In genomic region chr15:99972989-99973911, GRCm38 (mm10) we compare ENCODE assay signal across 8 mouse cellular contexts. TPM values are rescaled to one million over a fixed set of nuclear protein-coding genes. Genes with fewer than 3 reads are reported as not detected.
DNase-seq lines count a peak whose midpoint lies in the region; ATAC-seq and TF ChIP-seq lines count a peak whose summit lies in the region.

No protein-coding gene starts in this region.

- no peak for TF ChIP-seq EP300 in liver, postnatal 0 days (IDR thresholded peaks at IDR 0.05; ENCODE audit: low read depth)

- peak; percentile 40 for ATAC-seq in activated CD4-positive, CD25-positive, alpha-beta regulatory T cell, adult 4 months
- peak; percentile 82 for ATAC-seq in heart, embryonic 11.5 days (replicated peaks; ENCODE audit: insufficient number of reproducible peaks, low FRiP score, low TSS enrichment)
- ATAC-seq in kidney, embryonic 14.5 days (ENCODE audit: low FRiP score, low TSS enrichment) = peak; percentile 84
- ATAC-seq in liver, postnatal 0 days = peak; percentile 72
- peak; percentile 91 for ATAC-seq in neural tube, embryonic 13.5 days (ENCODE audit: low read depth)

- peaks cover 57% of the 10 kb centered on the region for H3K79me2 ChIP-seq in C2C12 (ENCODE audit: control insufficient read depth, insufficient read depth)

- H3K9ac ChIP-seq in heart, embryonic 11.5 days (ENCODE audit: low read depth, low read length) = peak overlapping the region; percentile 95
- H3K9ac ChIP-seq in kidney, embryonic 14.5 days (ENCODE audit: low read depth, low read length) = peak overlapping the region; percentile 90
- H3K9ac ChIP-seq in liver, postnatal 0 days (replicated peaks) = peak overlapping the region; percentile 85
- peak overlapping the region; percentile 86 for H3K9ac ChIP-seq in neural tube, embryonic 13.5 days

- no peak for TF ChIP-seq CTCF in C2C12 (IDR thresholded peaks at IDR 0.05; ENCODE audit: control insufficient read depth, insufficient read depth, insufficient read length)
- no peak for TF ChIP-seq CTCF in liver, postnatal 0 days (IDR thresholded peaks at IDR 0.05; ENCODE audit: low read depth)

- peaks cover 3% of the 10 kb centered on the region; the same call in 1 of the 2 replicates for H3K4me1 ChIP-seq in heart, embryonic 11.5 days (ENCODE audit: control insufficient read depth, insufficient read depth, low read length)
- peaks cover 9% of the 10 kb centered on the region for H3K4me1 ChIP-seq in kidney, embryonic 14.5 days (ENCODE audit: control insufficient read depth, insufficient read depth, low read length)
- H3K4me1 ChIP-seq in liver, postnatal 0 days (ENCODE audit: insufficient read depth) = 0 out of 2 replicates have a peak, but pooled peaks cover 8% of the 10 kb centered on the region
- peaks cover 14% of the 10 kb centered on the region for H3K4me1 ChIP-seq in neural tube, embryonic 13.5 days (replicated peaks)

- peaks cover 55% of the 10 kb centered on the region for H3K79me3 ChIP-seq in C2C12 (ENCODE audit: low read depth)

- H3ac ChIP-seq in C2C12 (ENCODE audit: control insufficient read depth, insufficient read length, low read depth) = peak overlapping the region; percentile 98

- H3K4me3 ChIP-seq in C2C12 (ENCODE audit: insufficient read depth, poor library complexity, severe bottlenecking) = peak overlapping the region; percentile 99
- peak overlapping the region; percentile 95 for H3K4me3 ChIP-seq in heart, embryonic 11.5 days (ENCODE audit: low read depth, low read length)
- H3K4me3 ChIP-seq in kidney, embryonic 14.5 days (ENCODE audit: low read length) = peak overlapping the region; percentile 81
- peak overlapping the region; percentile 82 for H3K4me3 ChIP-seq in liver, postnatal 0 days (ENCODE audit: low read depth, low read length)
- peak overlapping the region; percentile 96 for H3K4me3 ChIP-seq in neural tube, embryonic 13.5 days

- H3K9me3 ChIP-seq in heart, embryonic 11.5 days (replicated peaks; ENCODE audit: control insufficient read depth, low read length) = no peaks in the 10 kb centered on the region
- no peaks in the 10 kb centered on the region for H3K9me3 ChIP-seq in kidney, embryonic 14.5 days (ENCODE audit: control insufficient read depth, low read length)
- no peaks in the 10 kb centered on the region for H3K9me3 ChIP-seq in liver, postnatal 0 days (ENCODE audit: low read length)
- H3K9me3 ChIP-seq in neural tube, embryonic 13.5 days = no peaks in the 10 kb centered on the region

- H3K36me3 ChIP-seq in C2C12 (ENCODE audit: control insufficient read depth, insufficient read depth) = no peaks in the 10 kb centered on the region
- H3K36me3 ChIP-seq in heart, embryonic 11.5 days (ENCODE audit: control insufficient read depth, insufficient read depth, low read length) = no peaks in the 10 kb centered on the region
- no peaks in the 10 kb centered on the region for H3K36me3 ChIP-seq in kidney, embryonic 14.5 days (ENCODE audit: control insufficient read depth, insufficient read depth, low read length)
- H3K36me3 ChIP-seq in liver, postnatal 0 days (replicated peaks; ENCODE audit: insufficient read depth, low read length) = no peaks in the 10 kb centered on the region
- no peaks in the 10 kb centered on the region for H3K36me3 ChIP-seq in neural tube, embryonic 13.5 days

- peak overlapping the region; percentile 83 for H3K4me2 ChIP-seq in heart, embryonic 11.5 days
- peak overlapping the region; percentile 55 for H3K4me2 ChIP-seq in kidney, embryonic 14.5 days (replicated peaks; ENCODE audit: low read depth, low read length)
- H3K4me2 ChIP-seq in liver, postnatal 0 days (ENCODE audit: low read depth, low read length) = peak overlapping the region; percentile 73
- peak overlapping the region; percentile 93 for H3K4me2 ChIP-seq in neural tube, embryonic 13.5 days

- peak overlapping the region; percentile 99 for H3K27ac ChIP-seq in heart, embryonic 11.5 days (ENCODE audit: low read depth, low read length)
- peak overlapping the region; percentile 99 for H3K27ac ChIP-seq in kidney, embryonic 14.5 days (ENCODE audit: low read depth, low read length)
- peak overlapping the region; percentile 98 for H3K27ac ChIP-seq in liver, postnatal 0 days (ENCODE audit: low read depth)
- peak overlapping the region; percentile 96 for H3K27ac ChIP-seq in neural tube, embryonic 13.5 days (replicated peaks)

- no peaks in the 10 kb centered on the region for H3K27me3 ChIP-seq in C2C12 (ENCODE audit: control insufficient read depth, insufficient read depth, insufficient read length)
- H3K27me3 ChIP-seq in heart, embryonic 11.5 days (ENCODE audit: control insufficient read depth, insufficient read depth, low read length) = no peaks in the 10 kb centered on the region
- H3K27me3 ChIP-seq in kidney, embryonic 14.5 days (ENCODE audit: control insufficient read depth, insufficient read depth, low read length) = no peaks in the 10 kb centered on the region
- H3K27me3 ChIP-seq in liver, postnatal 0 days (ENCODE audit: insufficient read depth, low read length) = no peaks in the 10 kb centered on the region
- no peaks in the 10 kb centered on the region for H3K27me3 ChIP-seq in neural tube, embryonic 13.5 days

- DNase-seq in embryo, embryonic 11 days = peak; percentile 89
- peak; percentile 87 for DNase-seq in liver, postnatal 0 days
- peak; percentile 44 for DNase-seq in thymus, postnatal 0 days (ENCODE audit: low spot score)

- under 1% methylated on average over 84 of the region's 84 CpGs for WGBS in heart, embryonic 11.5 days (ENCODE audit: insufficient replicate concordance)
- WGBS in kidney, embryonic 14.5 days = under 1% methylated on average over 65 of the region's 84 CpGs
- WGBS in liver, postnatal 0 days (ENCODE audit: insufficient replicate concordance) = 2% methylated on average over 65 of the region's 84 CpGs
- under 1% methylated on average over 82 of the region's 84 CpGs for WGBS in neural tube, embryonic 13.5 days

TF ChIP-seq in C2C12, 6 proteins besides CTCF, POLR2A, EP300 and RAD21:
- TF ChIP-seq FOSL1 (IDR thresholded peaks at IDR 0.05; ENCODE audit: insufficient read depth, low read length, poor library complexity, severe bottlenecking) (no peak), MYOG (IDR thresholded peaks at IDR 0.05; ENCODE audit: control insufficient read depth, extremely low read depth, insufficient read length) (no peak), CEBPB (IDR thresholded peaks at IDR 0.05; ENCODE audit: low read depth) (no peak), MAX (IDR thresholded peaks at IDR 0.05) (no peak), USF1 (IDR thresholded peaks at IDR 0.05; ENCODE audit: low read depth) (peak; percentile 11)

RNA-seq across cellular contexts. Expression of gene Larp4, which starts 3.4 kb away (rescaled TPM):
- 19.6 TPM for polyA plus RNA-seq in C2C12 (2012; fragmentation: generic; extraction: Trizol)
- 10 to 100 TPM; 39.4 to 46.5 TPM for polyA plus RNA-seq in activated CD4-positive, CD25-positive, alpha-beta regulatory T cell, adult 4 months (2017; shearing (Covaris generic))
- polyA plus RNA-seq in heart, embryonic 11.5 days (2014; fragmentation: Nextera tagmentation; extraction: Ambion mirVana) = 35.8 TPM in 2 replicates
- polyA plus RNA-seq in kidney, embryonic 14.5 days (2014; fragmentation: Nextera tagmentation; extraction: Ambion mirVana) = 33.3 and 49.3 TPM in 2 replicates
- 16.2 and 17.3 TPM in 2 replicates for polyA plus RNA-seq in liver, postnatal 0 days (2015; fragmentation: Nextera tagmentation; extraction: Ambion mirVana)
- 21.9 and 26.0 TPM in 2 replicates for polyA plus RNA-seq in neural tube, embryonic 13.5 days (2015; fragmentation: Nextera tagmentation; extraction: Ambion mirVana)
- polyA plus RNA-seq in thymus, postnatal 0 days (2015; fragmentation: Nextera tagmentation; extraction: Ambion mirVana) = 33.9 and 35.5 TPM in 2 replicates

RNA-seq across cellular contexts. Expression of gene Fam186a, which starts 6.4 kb away (rescaled TPM):
- polyA plus RNA-seq in C2C12 (2012; fragmentation: generic; extraction: Trizol) = not detected
- not detected for polyA plus RNA-seq in activated CD4-positive, CD25-positive, alpha-beta regulatory T cell, adult 4 months (2017; shearing (Covaris generic))
- 0.01 and 0.04 TPM in 2 replicates for polyA plus RNA-seq in heart, embryonic 11.5 days (2014; fragmentation: Nextera tagmentation; extraction: Ambion mirVana)
- not detected in 2 replicates for polyA plus RNA-seq in kidney, embryonic 14.5 days (2014; fragmentation: Nextera tagmentation; extraction: Ambion mirVana)
- not detected in 2 replicates for polyA plus RNA-seq in liver, postnatal 0 days (2015; fragmentation: Nextera tagmentation; extraction: Ambion mirVana)
- polyA plus RNA-seq in neural tube, embryonic 13.5 days (2015; fragmentation: Nextera tagmentation; extraction: Ambion mirVana) = not detected in 2 replicates
- not detected in 2 replicates for polyA plus RNA-seq in thymus, postnatal 0 days (2015; fragmentation: Nextera tagmentation; extraction: Ambion mirVana)

Comparison
In these comparisons a context has a peak if more than half of its experiments do, and no peak if none do; other contexts are left out.
1. Peak in every context shown above with its lines: DNase-seq, ATAC-seq, H3K4me3 ChIP-seq and H3K27ac ChIP-seq.
2. ATAC-seq: peak in every context shown above with its lines; median percentile 91 in neural tube, embryonic 13.5 days; 84 in kidney, embryonic 14.5 days; 82 in heart, embryonic 11.5 days; 72 in liver, postnatal 0 days; 40 in activated CD4-positive, CD25-positive, alpha-beta regulatory T cell, adult 4 months.